Mouse (Mus musculus) brain, embryonic 14.5 days (tissue): ENCODE results near the gene Ipo9. TPM values are rescaled to one million over a fixed set of nuclear protein-coding genes. Genes with fewer than 3 reads are reported as not detected.

Source experiments
- DNase-seq: peaks from one replicate; pipeline ENCODE4 v3.0.0-alpha.2; 2011; ENCODE audit warnings: low read depth
- CTCF ChIP-seq: fragments of 200-500 bp; IDR thresholded peaks from 2 replicates; pipeline ENCODE4 v1.5.1; 2012; ENCODE audit warnings: inconsistent platforms, mild to moderate bottlenecking, moderate library complexity, borderline replicate concordance; ENCODE audit not compliant: insufficient read depth, insufficient read length; ENCODE audit errors: extremely low read depth
- POLR2A ChIP-seq: fragments of 200-500 bp; IDR thresholded peaks from 2 replicates; pipeline ENCODE4 v1.6.1; 2012; ENCODE audit warnings: mild to moderate bottlenecking, inconsistent platforms, borderline replicate concordance; ENCODE audit not compliant: poor library complexity, insufficient read depth, insufficient read length, severe bottlenecking; ENCODE audit errors: extremely low read depth
- polyA plus RNA-seq: library from polyadenylated mRNA; depleted of rRNA; stranded (reverse); fragments of >200 nt; gene quantifications from 2 replicates; pipeline ENCODE4 v1.2.3, GENCODE M21; 2012; rRNA removed

Ipo9 gene
- polyA plus RNA-seq, 1 experiment = 185 TPM

DNA sequence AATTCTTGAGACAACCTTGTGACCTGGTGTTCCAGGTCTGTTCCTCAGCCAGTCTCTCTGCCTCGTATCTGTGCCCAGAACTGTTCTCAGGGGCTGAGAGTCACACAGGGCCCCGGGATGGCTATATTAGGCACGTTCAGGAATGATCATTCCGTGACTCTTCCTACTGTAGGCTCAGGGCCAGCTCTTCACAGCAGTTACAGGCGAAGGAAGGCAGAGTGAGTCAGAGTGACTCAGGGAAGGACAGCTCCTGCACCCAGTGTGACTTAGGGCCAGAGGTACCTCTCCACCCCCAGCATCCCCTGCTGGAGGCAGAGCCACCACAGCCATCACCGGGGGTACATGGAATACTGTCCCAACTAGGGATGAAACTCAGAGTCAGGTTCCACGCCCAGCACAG lies 63.3 kb downstream of the Ipo9 start:
- no peak for TF ChIP-seq POLR2A
- TF ChIP-seq CTCF = no peak
- DNase-seq = no peak

GRCm38 (mm10) chr1:135366380-135366779 lies 63.9 kb downstream of the Ipo9 start:
- no peak for TF ChIP-seq CTCF
- TF ChIP-seq POLR2A = no peak
- no peak for DNase-seq

DNA sequence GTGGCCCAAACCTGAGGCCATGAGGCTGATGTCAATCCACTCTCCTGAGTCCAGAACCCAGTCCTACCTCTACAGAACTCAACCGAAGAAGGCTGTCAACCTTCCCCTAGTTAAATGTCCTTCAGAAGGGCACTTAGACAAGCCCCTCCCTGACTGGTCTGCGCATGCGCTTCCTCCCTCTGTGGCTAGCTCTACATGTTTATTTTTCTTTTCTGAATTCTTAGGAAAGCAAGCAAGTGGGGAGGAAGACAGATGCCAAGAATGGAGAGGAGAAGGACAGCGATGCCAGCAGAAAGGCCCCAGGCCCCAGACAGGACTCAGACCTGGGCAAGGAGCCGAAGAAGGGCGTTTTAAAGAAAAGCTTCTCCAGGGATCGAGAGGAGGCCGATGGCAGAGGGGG lies 66.9 kb downstream of the Ipo9 start:
- TF ChIP-seq CTCF (no peak), POLR2A (no peak)
- no peak for DNase-seq

- no peak for DNase-seq
These were observed 68.2 kb downstream of the Ipo9 start for GRCm38 (mm10) chr1:135362115-135362514.

GRCm38 (mm10) chr1:135361491-135361890 lies 68.8 kb downstream of the Ipo9 start:
- TF ChIP-seq POLR2A (no peak), CTCF (no peak)
- peak; percentile 67 for DNase-seq

More at GRCm38 (mm10) chr1:135362115-135362514, 68.2 kb downstream of the Ipo9 start:
- no peak for TF ChIP-seq CTCF
- TF ChIP-seq POLR2A = no peak

GRCm38 (mm10) chr1:135359071-135359470 lies 71.2 kb downstream of the Ipo9 start:
- DNase-seq = no peak
- TF ChIP-seq POLR2A (no peak), CTCF (no peak)

DNA sequence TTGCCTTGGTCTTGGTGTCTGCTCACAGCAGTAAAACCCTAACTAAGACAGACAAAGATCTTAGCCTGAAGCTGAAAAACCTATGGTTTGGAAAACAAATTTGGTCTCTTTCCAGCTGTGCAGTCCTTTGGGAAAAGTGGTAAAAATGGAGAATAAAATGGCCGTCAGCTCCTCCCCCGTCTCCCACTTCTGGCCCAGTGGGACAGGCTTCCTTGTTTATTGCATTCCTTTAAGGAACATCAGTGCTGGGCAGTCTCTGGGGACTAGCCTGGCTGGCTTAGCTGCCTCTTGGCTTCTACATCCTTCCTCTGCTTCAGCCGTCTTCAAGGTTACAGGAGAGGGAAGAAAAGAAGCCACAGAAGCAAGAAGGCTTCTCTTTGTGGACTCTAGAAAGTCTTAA lies 78.3 kb downstream of the Ipo9 start:
- TF ChIP-seq CTCF (no peak), POLR2A (no peak)
- DNase-seq = no peak

GRCm38 (mm10) chr1:135347498-135348169 lies 82.7 kb downstream of the Ipo9 start:
- DNase-seq = peak; percentile 47
- TF ChIP-seq POLR2A (no peak), CTCF (no peak)

DNA sequence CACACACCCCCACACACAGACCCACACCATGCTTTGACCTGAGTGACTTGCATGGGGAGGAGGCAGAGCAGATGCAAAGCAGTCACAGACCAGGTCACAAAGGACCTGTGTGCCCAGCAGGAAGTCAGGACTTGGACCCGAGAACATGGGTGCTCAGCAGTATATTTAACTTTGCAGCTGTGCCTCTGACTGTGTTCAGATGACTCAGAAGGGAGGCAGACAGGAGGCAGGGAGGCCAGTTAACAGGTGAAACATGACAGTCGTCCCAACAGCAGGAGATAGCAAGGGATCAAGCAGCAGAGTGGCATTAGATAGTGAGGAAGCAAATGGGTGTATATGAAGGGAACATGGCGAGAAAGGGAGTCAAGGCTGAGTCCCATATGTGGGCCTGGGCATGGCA lies 83.4 kb downstream of the Ipo9 start:
- DNase-seq = no peak
- TF ChIP-seq CTCF = no peak
- no peak for TF ChIP-seq POLR2A

- TF ChIP-seq POLR2A = no peak
- no peak for TF ChIP-seq CTCF
- no peak for DNase-seq
These were observed 86.3 kb downstream of the Ipo9 start for GRCm38 (mm10) chr1:135344026-135344425.

GRCm38 (mm10) chr1:135341947-135342346 lies 88.4 kb downstream of the Ipo9 start:
- DNase-seq = no peak
- TF ChIP-seq CTCF (no peak), POLR2A (no peak)

Other genes starting within 250 kb of the Ipo9 start
- gene Elf3, start 171.9 kb downstream of the Ipo9 start, polyA plus RNA-seq = 0.15 and 0.20 TPM in 2 replicates
- 41.0 and 54.0 TPM in 2 replicates for gene Rnpep, start 146.4 kb downstream of the Ipo9 start, polyA plus RNA-seq
- 38.2 and 44.8 TPM in 2 replicates for gene Timm17a, start 116.7 kb downstream of the Ipo9 start, polyA plus RNA-seq
- gene Lmod1, start 105.7 kb downstream of the Ipo9 start, polyA plus RNA-seq = 0.08 and 0.30 TPM in 2 replicates
- gene Shisa4, start 55.3 kb downstream of the Ipo9 start, polyA plus RNA-seq = 60.3 and 61.4 TPM in 2 replicates
- gene Nav1, start 176.8 kb upstream of the Ipo9 start, polyA plus RNA-seq = 54.0 and 92.9 TPM in 2 replicates